Mouse (Mus musculus) inflammation-experienced regulatory T-cells, adult 16 weeks (primary cell): ENCODE results near the gene Olfr1107. TPM values are rescaled to one million over a fixed set of nuclear protein-coding genes. Genes with fewer than 3 reads are reported as not detected.

Source experiments
- polyA plus RNA-seq: library from polyadenylated mRNA; unstranded; fragments of 100-300 nt; shearing (Covaris generic); gene quantifications from one replicate; pipeline ENCODE4 v1.2.1, GENCODE M21; 2017

Gene Olfr1107
- not detected for polyA plus RNA-seq

DNA sequence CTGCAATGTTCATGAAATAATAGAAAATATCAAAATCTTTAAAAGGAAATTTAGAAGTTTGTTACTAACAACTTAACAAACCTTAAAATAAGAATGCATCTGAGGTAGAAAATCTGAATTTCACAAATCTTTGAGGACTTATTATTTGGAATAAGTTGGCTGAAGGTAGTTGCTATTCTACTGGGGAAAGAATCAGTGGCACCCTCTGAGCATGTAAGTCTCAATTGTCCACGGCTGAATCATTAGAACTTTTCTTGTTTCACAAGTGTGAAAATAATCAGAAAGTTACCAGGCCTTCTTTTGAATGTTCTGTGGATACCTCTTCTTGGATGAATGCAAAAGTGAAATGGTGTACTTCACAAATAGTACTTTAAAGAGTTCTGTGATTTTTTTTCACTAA is at the start of gene Olfr1107:
TSS of gene Olfr1107 (minus strand) at position 101 of the 400 bp plus-strand sequence.

DNA sequence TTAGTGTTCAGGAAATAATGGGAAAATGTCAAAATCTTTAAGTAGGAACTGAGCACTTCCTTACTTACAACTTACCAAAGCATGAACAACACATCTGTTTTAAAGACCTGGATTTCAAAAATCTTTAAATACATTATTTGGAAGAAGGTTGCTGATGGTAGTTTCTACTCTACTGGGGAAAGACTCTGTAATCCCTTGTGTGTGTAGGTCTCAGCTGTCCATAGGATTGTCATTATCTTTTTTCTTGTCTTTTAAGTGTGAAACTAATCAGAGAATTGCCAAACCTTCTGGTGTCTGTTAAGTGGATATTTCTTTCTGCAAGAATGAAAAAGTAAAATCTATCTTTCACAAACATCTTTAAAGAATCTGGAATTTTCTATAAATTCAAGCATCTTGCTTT is 38.9 kb upstream of the Olfr1107 start, which contains the start of gene Olfr259:
TSS of gene Olfr259 (minus strand) at position 101 of the 400 bp plus-strand sequence.

DNA sequence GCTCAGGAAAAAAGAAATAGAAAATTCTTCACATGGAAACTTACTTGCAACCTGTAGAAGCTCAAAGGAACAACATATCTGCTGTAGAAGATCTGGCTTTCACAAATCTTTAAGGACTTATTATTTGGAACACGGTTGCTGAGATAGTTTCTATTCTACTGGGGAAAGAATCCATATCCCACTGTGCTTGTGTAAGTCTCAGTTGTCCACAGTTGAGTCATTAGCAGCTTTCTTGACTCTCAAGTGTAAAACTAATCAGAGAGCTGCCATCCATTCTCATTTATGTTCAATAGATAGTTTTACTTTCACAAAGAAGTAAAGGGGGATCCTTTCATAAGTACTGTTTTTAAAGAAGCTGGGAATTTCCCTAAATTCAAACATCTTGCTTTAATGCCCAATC is 20.3 kb upstream of the Olfr1107 start, which contains the start of gene Olfr1109:
TSS of gene Olfr1109 (minus strand) at position 101 of the 400 bp plus-strand sequence.

DNA sequence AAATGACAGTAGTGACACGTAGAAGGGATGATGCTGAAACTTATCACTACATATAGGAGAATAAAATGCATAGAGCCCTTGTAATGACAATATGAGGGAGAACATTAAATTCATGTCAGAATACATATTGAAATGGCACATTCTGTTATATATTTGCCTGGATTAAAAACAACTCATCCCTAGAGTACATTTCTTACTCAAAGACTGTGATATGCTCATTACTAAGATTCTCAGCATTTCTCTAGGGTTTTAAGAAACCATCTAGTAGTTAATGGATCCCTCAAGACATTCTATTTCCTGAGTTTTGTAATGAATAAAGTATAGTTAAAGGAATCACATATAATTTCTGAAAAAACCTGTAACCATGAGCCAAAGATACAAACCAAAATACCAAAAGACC is 23.4 kb downstream of the Olfr1107 start, which contains the start of gene Olfr1106:
TSS of gene Olfr1106 (minus strand) at position 101 of the 400 bp plus-strand sequence.

DNA sequence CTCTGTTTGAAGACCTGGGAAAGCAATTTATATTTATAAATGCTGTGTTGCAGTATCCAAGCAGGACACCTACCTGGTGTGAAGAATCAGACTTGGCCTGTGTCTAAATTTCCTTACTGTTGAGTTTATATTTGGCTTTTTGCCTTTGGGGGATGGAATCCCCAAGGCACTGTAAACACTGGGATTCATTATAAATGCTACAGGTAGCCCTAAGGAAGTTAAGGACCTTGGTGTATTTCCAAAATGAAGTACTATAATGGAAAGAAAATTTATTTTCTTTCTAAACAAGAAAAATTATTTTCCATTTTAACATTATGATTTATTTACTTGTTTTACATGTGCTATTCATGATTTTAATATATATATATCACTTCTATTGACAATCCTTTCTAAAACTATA is 39.2 kb downstream of the Olfr1107 start, which contains the start of gene Olfr1105:
TSS of gene Olfr1105 (minus strand) at position 101 of the 400 bp plus-strand sequence.

DNA sequence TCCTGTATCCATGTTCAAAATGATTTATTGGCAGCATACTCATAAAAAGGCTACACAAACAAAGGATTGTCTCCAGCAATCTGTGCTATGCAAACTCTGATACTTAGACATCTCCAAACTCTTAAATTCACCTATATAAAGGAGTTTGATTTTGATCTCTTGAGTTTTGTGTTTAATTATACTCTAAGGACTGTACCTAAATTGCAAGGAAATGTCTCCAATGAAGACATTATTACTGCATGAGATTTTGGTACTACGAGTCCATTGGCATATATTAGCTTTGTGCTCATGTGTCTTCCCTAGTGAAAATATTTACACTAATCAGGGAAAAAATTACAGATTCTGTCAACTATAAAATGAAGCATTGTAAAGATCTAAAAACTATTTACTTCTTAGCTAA is 48.6 kb downstream of the Olfr1107 start, which contains the start of gene Olfr1104:
TSS of gene Olfr1104 (minus strand) at position 101 of the 400 bp plus-strand sequence.

Other genes starting within 250 kb of the Olfr1107 start
- not detected for gene Olfr1095, start 224.1 kb downstream of the Olfr1107 start, polyA plus RNA-seq
- gene Gm13723, start 201.0 kb downstream of the Olfr1107 start, polyA plus RNA-seq = not detected
- not detected for gene Olfr1097, start 183.6 kb downstream of the Olfr1107 start, polyA plus RNA-seq
- gene Olfr1098, start 151.3 kb downstream of the Olfr1107 start, polyA plus RNA-seq = not detected
- gene Olfr1099, start 115.1 kb downstream of the Olfr1107 start, polyA plus RNA-seq = not detected
- gene Olfr1100, start 95.9 kb downstream of the Olfr1107 start, polyA plus RNA-seq = not detected
- not detected for gene Olfr1101, start 84.6 kb downstream of the Olfr1107 start, polyA plus RNA-seq
- gene Olfr1102, start 77.4 kb downstream of the Olfr1107 start, polyA plus RNA-seq = not detected
- not detected for gene Olfr1104, start 48.7 kb downstream of the Olfr1107 start, polyA plus RNA-seq
- gene Olfr1105, start 39.3 kb downstream of the Olfr1107 start, polyA plus RNA-seq = not detected
- not detected for gene Olfr1106, start 23.5 kb downstream of the Olfr1107 start, polyA plus RNA-seq
- not detected for gene Olfr1109, start 20.2 kb upstream of the Olfr1107 start, polyA plus RNA-seq
- gene Olfr259, start 38.8 kb upstream of the Olfr1107 start, polyA plus RNA-seq = not detected
- not detected for gene Olfr1110, start 64.5 kb upstream of the Olfr1107 start, polyA plus RNA-seq
- not detected for gene Olfr1111, start 76.8 kb upstream of the Olfr1107 start, polyA plus RNA-seq
- gene Olfr1112, start 112.0 kb upstream of the Olfr1107 start, polyA plus RNA-seq = not detected
- not detected for gene Olfr1113, start 133.2 kb upstream of the Olfr1107 start, polyA plus RNA-seq
- gene Olfr1115, start 172.2 kb upstream of the Olfr1107 start, polyA plus RNA-seq = not detected
- gene Olfr1116, start 191.7 kb upstream of the Olfr1107 start, polyA plus RNA-seq = 0.02 TPM
- gene Olfr1118, start 231.8 kb upstream of the Olfr1107 start, polyA plus RNA-seq = not detected